Mouse (Mus musculus) cerebellum, adult (tissue): Measurements from ENCODE around the gene Col18a1.

Source experiments
- ATAC-seq: cut with Nextera tagmentation; 2 replicates; pipeline ENCODE4 v1.9.2; 2017; ENCODE audit warnings: mild to moderate bottlenecking, moderate library complexity, mixed read lengths; ENCODE audit not compliant: insufficient number of reproducible peaks, low FRiP score, low TSS enrichment

Gene Col18a1

DNA sequence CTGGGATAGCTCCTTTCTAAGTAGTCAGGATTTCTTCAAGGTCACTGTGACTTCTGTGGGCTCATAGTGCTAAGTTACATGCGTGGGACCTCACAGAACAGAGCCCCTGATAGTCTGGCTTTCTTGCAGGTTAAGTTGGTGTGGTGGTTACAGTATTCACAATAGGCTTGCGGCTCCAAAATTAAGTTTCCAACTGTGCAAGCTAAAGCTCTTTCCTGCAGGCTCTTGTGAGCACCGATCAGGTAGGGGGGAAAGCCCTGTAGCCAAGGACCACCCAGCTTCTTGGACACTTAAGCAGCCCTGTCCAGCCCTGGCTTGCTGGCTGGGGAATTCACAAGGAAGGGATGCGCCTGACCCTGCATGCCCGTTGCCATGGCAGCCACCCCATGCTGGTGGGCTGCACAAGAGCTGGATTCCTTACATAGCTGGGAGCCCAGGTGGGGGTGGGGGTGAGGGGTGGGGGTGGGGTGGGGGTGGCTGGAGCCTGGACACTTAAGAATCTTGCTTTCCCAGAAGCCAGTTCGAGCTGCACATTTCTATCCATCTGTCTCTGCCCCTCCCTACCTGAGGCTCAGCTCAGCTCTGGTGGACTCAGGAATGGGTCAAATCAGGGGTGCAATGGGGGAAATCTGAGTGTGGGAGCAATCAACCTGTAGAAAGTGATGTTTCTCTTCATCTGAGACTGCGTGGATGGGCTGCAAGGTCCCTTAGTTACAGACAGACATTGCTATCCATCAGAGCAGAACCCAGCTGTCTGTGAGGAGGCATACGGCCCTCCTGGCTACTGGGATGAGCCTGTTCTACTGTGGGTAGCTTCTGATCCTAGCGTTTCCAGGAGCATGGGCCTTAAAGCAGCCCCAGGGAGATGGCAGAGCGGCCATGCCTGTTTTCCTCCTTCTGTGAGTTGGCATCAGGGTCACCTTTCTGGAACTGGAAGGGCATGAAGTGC lies 24.9 kb upstream of the Col18a1 start:
- no peak for ATAC-seq

DNA sequence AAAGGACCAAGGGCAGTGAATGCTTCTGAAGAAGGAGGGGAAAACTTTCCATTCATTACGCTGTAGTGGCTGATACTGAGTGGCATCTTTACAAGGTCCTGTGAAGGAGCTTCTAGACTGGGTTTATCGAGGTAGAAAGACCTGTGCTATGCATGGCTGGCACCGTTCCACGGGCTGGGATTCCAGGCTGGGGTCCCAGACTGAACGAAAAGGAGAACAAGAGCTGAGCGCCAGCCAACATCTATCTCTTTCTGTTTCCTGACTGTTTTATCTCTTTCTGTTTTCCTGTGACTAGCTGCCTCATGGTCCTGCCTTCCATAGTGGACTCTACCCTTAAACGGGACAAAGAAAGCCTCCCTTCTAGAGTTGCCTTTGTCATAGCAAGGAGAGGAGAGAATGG lies 21.1 kb upstream of the Col18a1 start:
- no peak for ATAC-seq

DNA sequence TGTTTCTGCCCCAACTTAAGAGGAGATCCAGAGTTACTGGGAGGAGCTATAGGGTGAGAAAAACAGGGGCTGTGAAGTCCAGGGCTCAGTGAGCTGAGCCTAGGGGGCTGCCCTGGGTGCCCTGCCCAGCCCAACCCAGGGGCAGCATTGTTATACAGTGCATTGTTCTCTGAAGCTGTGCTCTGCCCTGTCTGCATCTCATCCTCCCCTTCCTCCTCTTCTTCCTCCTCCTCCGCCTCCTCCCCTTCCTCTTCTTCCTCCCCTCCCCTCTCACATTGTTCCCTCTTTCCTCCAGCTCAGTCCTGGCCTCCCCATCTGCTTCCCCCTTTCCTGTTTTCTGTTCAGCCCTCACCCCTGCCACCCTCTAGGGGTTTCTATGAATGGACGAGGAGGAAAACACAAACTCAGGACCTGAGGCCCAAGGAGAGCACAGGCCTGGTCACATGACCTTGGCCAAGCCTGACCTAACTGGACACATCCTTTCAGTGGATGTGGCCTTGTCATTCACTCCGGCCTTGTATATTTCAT lies 16.5 kb upstream of the Col18a1 start:
- ATAC-seq = no peak

DNA sequence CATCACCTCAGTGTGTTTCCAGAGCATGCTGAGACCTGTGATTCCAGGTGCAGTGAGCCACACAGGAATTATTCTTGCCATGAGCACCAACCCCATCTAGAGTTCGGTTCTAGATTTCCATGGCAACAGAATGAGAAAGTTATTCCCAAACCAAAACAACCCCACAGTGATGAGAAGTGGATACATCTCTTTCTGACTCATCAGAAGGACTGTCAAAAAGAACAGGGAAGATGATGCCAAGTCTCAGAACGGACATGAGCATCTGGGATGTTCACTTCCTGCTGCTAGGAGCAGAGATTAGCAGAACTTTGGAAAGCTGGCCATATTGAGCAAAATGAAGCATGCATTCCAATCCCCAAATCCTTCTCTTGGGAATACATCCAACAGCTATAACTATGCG lies 13.8 kb upstream of the Col18a1 start:
- ATAC-seq = no peak

DNA sequence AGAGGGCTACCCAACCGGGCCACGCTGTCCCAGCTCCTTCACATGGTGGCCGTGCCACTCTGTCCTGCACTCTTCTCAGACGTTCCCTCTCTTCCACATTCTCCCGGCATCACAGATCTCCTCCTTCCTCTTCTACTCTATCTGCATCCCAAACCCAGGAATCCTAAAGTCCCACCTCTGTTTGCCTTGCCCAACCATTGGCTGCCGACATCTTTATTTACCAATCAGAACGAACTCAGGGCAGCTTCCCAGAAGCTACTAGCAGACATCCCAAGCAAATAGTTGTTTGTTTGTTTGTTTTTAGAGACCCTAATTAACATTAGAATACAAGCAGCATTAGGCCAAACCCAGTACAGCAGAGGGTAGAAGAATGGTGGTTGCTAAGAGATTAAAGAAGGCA lies 12.3 kb upstream of the Col18a1 start:
- no peak for ATAC-seq

DNA sequence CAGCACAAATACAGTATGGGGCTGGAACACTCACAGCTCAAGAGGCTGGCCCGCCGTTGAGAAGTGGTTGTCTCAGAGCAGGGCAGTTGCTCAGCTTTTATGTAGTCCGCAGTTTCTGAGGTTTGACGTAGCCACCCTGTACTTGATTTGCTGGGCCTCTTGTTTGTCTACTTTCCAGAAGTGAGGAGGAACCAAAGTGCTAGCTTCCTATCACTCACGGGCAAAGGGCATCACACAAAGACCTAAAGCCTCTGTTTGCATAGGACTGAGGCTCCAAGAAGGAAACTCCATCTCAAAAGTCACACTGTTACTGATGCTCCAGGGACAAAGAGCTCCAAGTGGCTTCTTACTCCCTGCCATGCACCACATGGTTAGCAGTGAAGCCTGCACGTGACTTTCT lies 4.1 kb upstream of the Col18a1 start:
- no peak for ATAC-seq

DNA sequence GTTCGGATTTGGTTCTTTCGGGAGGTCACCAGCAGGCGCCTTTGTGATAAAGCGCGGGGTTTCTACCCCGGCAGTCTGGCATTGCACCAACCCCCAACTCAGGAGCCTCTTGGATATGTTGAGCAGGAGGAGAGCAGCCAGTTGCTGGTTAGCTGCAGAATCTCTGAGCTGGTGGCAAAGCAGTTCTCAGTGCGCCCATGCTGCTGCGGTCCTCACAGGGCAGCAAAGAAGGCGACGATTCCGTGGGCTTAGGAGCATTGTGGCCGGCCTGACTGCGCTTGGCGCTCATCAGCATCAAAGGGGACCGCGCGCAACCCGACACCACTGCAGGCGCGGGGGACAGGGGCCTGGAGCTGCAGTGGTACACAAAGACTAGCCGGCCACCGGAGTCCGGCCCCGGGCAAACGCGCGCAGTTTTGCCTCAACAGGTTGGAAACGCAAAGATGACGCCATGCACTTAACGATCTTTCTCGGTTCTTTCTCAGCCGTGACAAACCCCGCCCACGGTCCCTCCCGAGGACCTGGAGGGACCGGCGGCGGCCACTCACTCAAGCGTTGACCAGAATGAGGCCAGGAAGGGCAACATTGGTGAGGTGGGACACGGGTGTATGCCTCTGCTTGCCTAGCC lies 916 bp downstream of the Col18a1 start:
- no peak for ATAC-seq

DNA sequence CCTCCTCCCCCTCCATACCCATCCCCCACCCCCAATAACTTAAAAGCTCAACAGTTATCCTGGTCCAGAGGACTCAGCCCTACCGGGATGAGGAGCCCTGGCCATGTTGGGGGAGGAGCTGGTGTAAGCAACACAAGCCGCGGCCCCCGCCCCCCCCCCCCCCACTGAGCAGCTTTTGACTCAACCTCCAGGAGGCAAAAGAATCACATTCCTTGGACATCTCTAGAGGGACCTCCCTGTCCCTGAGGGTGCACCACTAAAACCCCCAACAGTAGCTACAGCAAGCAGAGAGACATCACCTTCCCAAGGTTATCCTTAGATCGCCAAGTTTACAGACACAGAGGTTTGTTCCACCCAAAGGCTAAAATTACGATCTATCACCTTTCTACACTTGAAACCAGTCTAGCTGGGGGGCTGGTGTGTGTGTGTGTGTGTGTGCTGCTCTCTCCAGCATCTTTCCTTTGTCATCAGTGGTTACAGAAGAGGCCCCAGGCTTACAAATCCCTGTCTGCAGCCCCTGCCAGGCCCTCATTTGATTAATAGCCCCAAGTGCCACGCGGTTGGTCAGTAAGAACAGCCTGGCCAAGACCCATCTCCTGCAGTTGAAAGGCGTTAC lies 1.8 kb downstream of the Col18a1 start:
- no peak for ATAC-seq

DNA sequence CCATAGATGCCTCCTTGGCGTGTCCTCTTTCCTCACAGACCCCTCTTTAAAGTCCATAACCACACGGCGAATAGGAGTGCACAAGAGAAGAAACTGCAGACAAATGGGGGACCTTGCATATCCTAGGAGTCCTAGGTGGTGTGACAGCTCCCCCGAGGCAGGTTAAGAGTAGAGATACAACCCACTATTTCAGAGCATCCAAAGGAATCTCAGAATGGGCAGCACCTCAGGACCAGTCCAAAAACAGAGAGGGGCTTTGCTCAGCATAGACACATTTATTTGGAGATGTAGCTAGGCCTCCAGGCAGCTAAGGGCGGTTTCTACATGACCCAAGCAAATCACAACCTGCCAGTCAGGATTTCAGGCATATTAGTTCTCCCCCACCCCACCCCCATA lies 2.3 kb downstream of the Col18a1 start:
- ATAC-seq = no peak

DNA sequence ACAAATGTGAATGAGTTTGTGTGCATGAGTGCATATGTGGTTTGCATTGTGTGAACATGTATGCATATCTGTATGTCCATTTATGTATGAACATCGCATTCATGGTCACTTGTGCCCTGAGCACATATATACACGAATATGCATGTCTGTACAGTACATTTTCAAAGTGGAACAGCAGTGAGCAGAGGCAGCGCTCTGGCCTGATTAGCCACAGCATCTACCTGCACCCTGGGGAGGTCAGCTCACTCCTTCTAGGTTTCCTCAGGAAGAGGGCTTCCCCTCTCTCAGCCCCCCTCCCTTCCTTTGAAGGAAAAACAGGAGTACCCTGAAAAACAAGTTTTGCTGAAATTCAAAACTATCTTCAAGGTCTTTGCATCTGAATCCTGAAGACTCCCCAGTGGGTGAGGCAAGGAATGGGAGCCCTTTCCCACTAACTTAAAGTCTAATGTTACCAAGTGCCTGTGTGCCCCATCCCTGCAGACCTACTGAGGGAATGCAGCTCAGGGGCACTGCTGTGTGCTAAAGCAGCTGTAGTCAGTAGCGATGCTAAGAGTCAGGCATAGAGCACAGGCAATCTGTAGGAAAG lies 2.9 kb downstream of the Col18a1 start:
- no peak for ATAC-seq

DNA sequence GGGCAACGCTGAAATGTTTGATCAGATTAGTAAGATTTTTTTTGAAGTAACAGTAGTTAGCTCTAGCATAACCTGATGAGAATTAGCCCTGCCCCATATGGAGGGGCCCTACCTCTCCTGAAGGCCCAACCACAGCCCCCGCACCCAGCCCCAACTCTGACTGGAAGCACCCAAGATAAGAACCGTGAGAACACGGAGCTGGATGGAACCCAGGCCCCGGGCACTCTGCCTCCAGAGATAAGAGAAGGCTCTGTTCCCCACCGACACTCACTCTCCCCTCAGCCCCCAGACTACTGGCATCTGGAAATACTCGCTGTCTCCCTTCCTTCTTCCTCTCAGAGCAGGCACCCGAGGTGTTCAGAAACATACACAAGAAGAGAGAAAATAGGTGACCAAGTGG lies 6.8 kb downstream of the Col18a1 start:
- no peak for ATAC-seq

DNA sequence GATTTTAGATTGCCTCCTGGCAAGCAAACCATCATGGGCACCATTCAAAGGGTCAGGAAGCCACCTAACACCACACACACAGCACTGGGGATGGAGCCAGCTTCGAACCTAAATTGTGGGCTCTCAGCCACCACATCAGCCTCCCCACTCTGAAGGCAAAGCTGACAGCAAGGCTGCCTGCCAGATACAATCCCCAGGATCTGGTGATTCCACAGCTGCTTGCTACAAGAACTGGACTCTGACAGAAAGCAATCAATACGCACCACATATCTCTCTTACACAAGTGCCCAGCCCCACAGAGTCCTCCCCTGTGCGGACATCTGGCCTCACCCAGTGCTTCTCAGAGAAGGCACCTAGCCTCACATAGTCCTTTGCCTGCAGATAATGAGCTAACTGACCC lies 7.4 kb downstream of the Col18a1 start:
- ATAC-seq = no peak

DNA sequence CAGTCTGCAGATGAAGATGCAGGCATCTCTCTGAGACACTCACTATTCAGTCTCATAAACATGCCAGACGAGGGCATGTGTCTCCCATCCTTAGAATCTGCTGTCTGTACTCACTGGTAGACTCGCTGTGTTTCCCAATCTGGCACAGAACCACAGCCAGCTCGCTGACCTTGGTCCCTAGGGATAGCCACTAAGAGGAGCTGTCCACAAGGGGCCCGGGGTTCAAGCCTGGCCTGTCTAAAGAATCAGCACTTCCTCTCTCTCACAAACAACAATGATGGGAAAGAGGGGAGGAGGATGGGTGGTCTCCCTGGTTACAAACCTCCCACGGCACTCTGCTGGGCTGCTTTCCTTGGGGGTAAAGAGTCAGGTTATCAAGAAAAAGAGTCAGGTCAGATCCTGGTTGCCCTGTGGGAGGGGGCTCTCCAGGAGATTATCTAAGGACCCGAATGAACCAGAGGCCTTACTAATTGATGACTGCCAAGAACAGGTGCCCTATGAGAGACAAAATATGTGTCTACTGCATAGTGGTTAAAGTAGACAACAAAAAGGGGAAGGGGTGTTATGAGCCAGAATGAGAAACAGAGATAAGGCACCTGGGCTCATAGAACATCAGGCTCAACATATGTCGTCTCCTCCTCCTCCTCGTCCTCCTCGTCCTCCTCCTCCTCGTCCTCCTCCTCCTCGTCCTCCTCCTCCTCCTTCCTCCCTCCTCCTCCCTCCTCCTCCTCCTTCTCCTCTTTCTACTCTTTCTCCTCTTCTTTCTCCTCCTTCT lies 8.9 kb downstream of the Col18a1 start:
- ATAC-seq = no peak

DNA sequence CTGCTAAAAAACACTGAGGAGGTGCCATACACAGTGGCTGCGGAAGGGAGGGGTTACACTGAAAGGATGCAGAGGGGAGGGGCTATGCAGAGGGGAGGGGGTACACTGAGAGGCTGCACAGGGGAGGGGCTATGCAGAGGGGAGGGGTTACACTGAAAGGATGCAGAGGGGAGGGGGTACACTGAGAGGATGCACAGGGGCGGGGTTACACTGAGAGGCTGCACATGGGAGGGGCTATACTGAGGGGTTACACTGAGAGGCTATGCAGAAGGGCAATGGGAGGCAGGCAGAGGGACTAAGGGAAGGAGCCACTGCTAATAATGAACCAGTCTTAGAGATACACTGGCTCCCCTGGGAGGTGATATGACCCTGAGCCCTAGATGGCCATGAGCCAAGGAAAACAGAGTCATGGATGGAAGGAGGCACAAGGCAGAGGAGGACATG lies 14.1 kb downstream of the Col18a1 start:
- no peak for ATAC-seq

DNA sequence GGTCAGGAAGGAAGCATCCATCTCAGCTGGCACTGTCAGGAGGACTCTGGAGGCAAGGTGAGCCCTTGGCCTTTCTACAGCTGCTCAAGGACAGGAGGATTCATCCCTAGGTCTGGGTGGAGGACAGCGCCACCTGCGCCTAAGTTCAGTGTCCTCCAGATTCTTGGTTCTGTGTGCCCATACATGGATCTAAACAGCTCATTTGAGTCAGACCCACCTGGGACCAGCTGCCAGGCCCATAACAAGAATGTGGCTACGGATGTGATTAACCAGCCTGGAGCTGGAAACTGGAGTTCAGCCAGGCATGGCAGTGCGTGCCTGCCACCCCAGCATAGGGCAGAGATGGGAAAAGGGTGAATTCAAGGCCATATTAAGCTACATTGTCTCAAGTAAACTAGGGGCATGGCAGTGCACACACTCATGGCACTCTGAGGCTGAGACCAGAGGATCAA lies 14.8 kb downstream of the Col18a1 start:
- no peak for ATAC-seq

DNA sequence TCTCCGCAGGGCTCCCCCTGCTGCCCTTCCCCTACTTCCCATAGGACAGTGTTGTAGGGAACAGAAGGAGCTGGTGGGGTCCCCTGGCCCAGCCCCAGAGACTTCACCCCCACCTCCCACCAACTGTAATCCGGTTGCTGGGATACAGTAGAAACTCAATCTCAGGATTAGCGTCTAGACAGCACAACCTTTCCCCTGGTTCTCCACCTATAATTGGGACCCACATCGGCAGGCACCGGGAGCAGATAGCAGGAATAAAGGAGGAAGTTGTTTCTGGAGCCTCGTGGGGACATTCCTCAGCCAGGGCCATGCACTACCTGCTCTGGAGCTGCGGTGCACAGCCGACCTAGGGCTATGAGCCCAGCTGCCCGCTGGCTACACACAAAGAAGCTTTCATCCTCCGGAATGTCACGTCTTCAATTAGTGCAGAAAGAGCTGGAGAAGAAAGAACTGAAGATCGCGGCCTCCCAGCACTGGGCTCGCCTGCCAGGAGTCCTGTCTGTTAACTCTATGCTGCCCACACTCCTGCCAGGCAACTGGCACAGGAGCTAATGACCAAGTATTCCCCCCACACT lies 15.3 kb downstream of the Col18a1 start:
- ATAC-seq = no peak

DNA sequence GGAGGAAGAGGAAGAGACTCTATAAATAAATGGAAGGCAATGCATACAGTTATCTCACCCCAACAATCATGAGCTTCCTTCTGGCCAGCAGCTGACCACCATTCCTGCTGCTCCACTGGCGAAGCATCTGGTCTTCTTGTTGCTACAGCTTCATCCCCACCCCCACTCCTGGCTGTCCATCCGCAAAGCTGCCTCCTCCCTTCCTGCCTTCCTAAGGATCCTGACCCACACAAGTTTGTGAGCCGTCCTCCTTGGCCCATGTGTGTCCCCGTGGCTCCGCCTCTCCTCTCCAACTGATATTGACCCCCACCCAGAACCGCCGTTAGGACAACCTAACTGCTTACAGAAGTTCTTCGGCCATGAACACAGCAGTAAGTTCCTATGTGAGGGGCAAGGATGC lies 16.3 kb downstream of the Col18a1 start:
- no peak for ATAC-seq

DNA sequence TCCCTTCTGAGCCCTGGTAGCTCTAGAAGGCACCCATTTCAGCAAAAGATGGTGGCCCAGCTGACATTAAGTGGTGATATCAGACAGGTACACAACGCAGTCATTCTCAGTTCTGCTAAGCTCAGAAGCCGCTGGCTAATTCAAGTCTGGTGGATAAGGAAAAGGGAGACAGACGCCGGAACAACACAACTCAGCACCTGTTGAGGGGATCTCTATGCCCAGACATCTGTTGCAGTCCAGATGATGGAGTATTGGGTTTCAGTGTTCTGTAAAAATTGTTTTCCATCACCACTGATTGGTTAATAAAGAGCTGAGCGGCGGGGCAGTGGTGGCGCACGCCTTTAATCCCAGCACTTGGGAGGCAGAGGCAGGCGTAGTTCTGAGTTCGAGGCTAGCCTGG lies 18.8 kb downstream of the Col18a1 start:
- ATAC-seq = no peak

DNA sequence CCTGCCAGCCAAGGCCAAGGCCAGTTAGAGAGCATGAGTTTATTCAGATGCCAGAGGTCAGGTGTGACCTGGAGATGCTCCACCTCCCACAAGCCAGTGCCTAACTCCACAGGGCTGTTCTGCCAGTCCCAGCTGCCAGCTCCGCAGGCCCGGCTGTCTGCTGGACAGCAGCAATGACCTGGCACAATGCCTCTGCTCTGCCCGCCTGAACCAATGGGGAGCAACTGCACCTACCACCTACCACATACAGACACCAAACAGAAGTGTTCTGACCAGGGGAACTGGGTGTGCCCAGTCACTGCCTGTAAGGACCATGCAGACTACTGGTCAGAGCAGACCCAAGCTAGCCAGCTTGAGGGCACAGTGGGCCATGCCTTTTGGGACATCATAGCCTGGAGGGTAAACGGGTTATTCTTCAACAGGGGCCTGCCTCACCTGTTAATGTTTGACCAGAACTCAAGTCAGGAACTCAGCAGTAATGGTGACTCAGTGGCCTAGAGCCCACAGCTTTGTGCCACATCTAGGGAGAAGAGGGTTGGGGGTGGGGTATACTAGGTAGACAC lies 19.4 kb downstream of the Col18a1 start:
- no peak for ATAC-seq
